Mouse (Mus musculus) cortical plate, adult 2 months (tissue): ENCODE results near the gene Ube2e3.

Experiments used
- CTCF ChIP-seq: fragments of 200-500 bp; IDR thresholded peaks from 2 replicates; pipeline ENCODE4 v1.5.1; 2011; ENCODE audit warnings: mild to moderate bottlenecking, control low read depth, low read length; ENCODE audit not compliant: insufficient read depth; ENCODE audit errors: extremely low read depth
- POLR2A ChIP-seq: fragments of 200-500 bp; IDR thresholded peaks from 2 replicates; pipeline ENCODE4 v1.6.1; 2011; ENCODE audit warnings: mild to moderate bottlenecking, low read length, control low read depth; ENCODE audit not compliant: insufficient read depth; ENCODE audit errors: extremely low read depth

- TF ChIP-seq CTCF = no peak
- TF ChIP-seq POLR2A = no peak
These were observed 46.9 kb downstream of the Ube2e3 start for GRCm38 (mm10) chr2:78914861-78915260.
